Mouse (Mus musculus) hindbrain, embryonic 15.5 days (tissue): ENCODE results near the gene Anxa11. TPM values are rescaled to one million over a fixed set of nuclear protein-coding genes. Genes with fewer than 3 reads are reported as not detected.
"Not testable (repeated sequence)": the region's sequence is repeated elsewhere in the genome, so short reads cannot be mapped to it uniquely, and the experiment has no call there.

Source experiments
- ATAC-seq: fragments of 200-750 bp; cut with Nextera tagmentation; 2 replicates; pipeline ENCODE4 v1.8.0; 2017; ENCODE audit warnings: low read depth, moderate number of reproducible peaks, moderate TSS enrichment; ENCODE audit not compliant: low FRiP score
- H3K27ac ChIP-seq: fragments of 300-500 bp; sonication (generic); replicated peaks from 2 replicates; pipeline ENCODE4 v1.5.1; 2015; ENCODE audit warnings: mild to moderate bottlenecking, inconsistent platforms
- H3K27me3 ChIP-seq: fragments of 300-500 bp; sonication (generic); 2 replicates; pipeline ENCODE4 v1.6.1; 2015; ENCODE audit warnings: control low read depth, inconsistent platforms
- H3K36me3 ChIP-seq: fragments of 300-500 bp; sonication (generic); 2 replicates; pipeline ENCODE4 v1.6.1; 2015; ENCODE audit warnings: control low read depth, inconsistent platforms
- H3K4me1 ChIP-seq: fragments of 300-500 bp; sonication (generic); replicated peaks from 2 replicates; pipeline ENCODE4 v1.6.1; 2015; ENCODE audit warnings: control low read depth, inconsistent platforms
- H3K4me2 ChIP-seq: fragments of 300-500 bp; sonication (generic); 2 replicates; pipeline ENCODE4 v1.6.1; 2015; ENCODE audit warnings: moderate library complexity, mild to moderate bottlenecking, inconsistent platforms
- H3K4me3 ChIP-seq: fragments of 300-500 bp; sonication (generic); 2 replicates; pipeline ENCODE4 v1.5.1; 2015; ENCODE audit warnings: mild to moderate bottlenecking, inconsistent platforms
- H3K9ac ChIP-seq: fragments of 300-500 bp; sonication (generic); 2 replicates; pipeline ENCODE4 v1.6.1; 2015; ENCODE audit warnings: inconsistent platforms
- H3K9me3 ChIP-seq: fragments of 300-500 bp; sonication (generic); 2 replicates; pipeline ENCODE4 v1.6.1; 2016; ENCODE audit warnings: control low read depth, inconsistent platforms
- WGBS: fragments of 180-500 bp; shearing (Covaris S2); methylation state at CpG from one replicate; pipeline ENCODE4 v1.1.7; 2015; 5-methylcytosine and 5-hydroxymethylcytosine counted together
- polyA plus RNA-seq: library from polyadenylated mRNA; unstranded; fragments of >200 nt; fragmentation: Nextera tagmentation; extraction: Ambion mirVana; gene quantifications from 2 replicates; pipeline ENCODE4 v1.2.1, GENCODE M21; 2015

The Anxa11 gene
- 3.1 and 3.6 TPM in 2 replicates for polyA plus RNA-seq

- Histone ChIP-seq H3K27me3 (peaks cover 30% of the 10 kb centered on the region), H3K36me3 (no peaks in the 10 kb centered on the region), H3K4me1 (peaks cover 17% of the 10 kb centered on the region), H3K27ac (no peak within 1 kb of the TSS), H3K4me2 (peak within 1 kb of the TSS; percentile 95), H3K4me3 (peak within 1 kb of the TSS; percentile 49), H3K9me3 (no peaks in the 10 kb centered on the region), H3K9ac (peak within 1 kb of the TSS; percentile 33)
- WGBS: under 1% methylated on average over 54 of the region's 54 CpGs
- 0 out of 2 replicates have a peak, but pooled peaks have one; percentile 38 for ATAC-seq
Measured at GRCm38 (mm10) chr14:25841991-25842687, at the start of gene Anxa11. Anxa11 (plus strand) TSS chr14:25842156.

- H3K4me2 ChIP-seq: no peak overlapping the region
Measured at GRCm38 (mm10) chr14:25794331-25794730, 47.6 kb upstream of the Anxa11 start.

GRCm38 (mm10) chr14:25795067-25795466 is 46.9 kb upstream of the Anxa11 start:
- Histone ChIP-seq H3K27me3 (no peaks in the 10 kb centered on the region), H3K9me3 (no peaks in the 10 kb centered on the region), H3K36me3 (no peaks in the 10 kb centered on the region), H3K4me2 (no peak overlapping the region), H3K4me1 (no peaks in the 10 kb centered on the region), H3K4me3 (no peak overlapping the region), H3K27ac (no peak overlapping the region), H3K9ac (no peak overlapping the region)
- 74% methylated on average over 6 of the region's 6 CpGs for WGBS
- ATAC-seq: no peak

More at GRCm38 (mm10) chr14:25794331-25794730, 47.6 kb upstream of the Anxa11 start:
- no peak overlapping the region for H3K27ac ChIP-seq
- 89% methylated on average over 2 of the region's 2 CpGs for WGBS
- H3K27me3 ChIP-seq: no peaks in the 10 kb centered on the region
- H3K36me3 ChIP-seq: no peaks in the 10 kb centered on the region
- H3K4me3 ChIP-seq: no peak overlapping the region
- no peaks in the 10 kb centered on the region for H3K9me3 ChIP-seq
- no peak overlapping the region for H3K9ac ChIP-seq
- H3K4me1 ChIP-seq: no peaks in the 10 kb centered on the region
- ATAC-seq: no peak

- Histone ChIP-seq H3K4me1 (no peaks in the 10 kb centered on the region), H3K9ac (no peak overlapping the region), H3K27me3 (no peaks in the 10 kb centered on the region), H3K4me2 (0 out of 2 replicates have a peak overlapping the region, but pooled peaks have one; percentile 7), H3K4me3 (no peak overlapping the region), H3K27ac (no peak overlapping the region), H3K9me3 (no peaks in the 10 kb centered on the region), H3K36me3 (no peaks in the 10 kb centered on the region)
- ATAC-seq: no peak
- WGBS: 34% methylated on average over 10 of the region's 10 CpGs
Measured at GRCm38 (mm10) chr14:25795561-25796174, 46.3 kb upstream of the Anxa11 start.

- H3K36me3 ChIP-seq: no peaks in the 10 kb centered on the region
- WGBS: 79% methylated on average over 7 of the region's 7 CpGs
- H3K4me2 ChIP-seq: no peak overlapping the region
- no peak overlapping the region for H3K27ac ChIP-seq
- H3K9ac ChIP-seq: no peak overlapping the region
- no peak for ATAC-seq
- H3K4me3 ChIP-seq: no peak overlapping the region
- no peaks in the 10 kb centered on the region for H3K27me3 ChIP-seq
- H3K4me1 ChIP-seq: no peaks in the 10 kb centered on the region
- H3K9me3 ChIP-seq: no peaks in the 10 kb centered on the region
Measured at GRCm38 (mm10) chr14:25796619-25797018, 45.3 kb upstream of the Anxa11 start.

- no peak overlapping the region for H3K27ac ChIP-seq
- WGBS: 29% methylated on average over 19 of the region's 19 CpGs
- H3K4me2 ChIP-seq: peak overlapping the region; percentile 35
- no peaks in the 10 kb centered on the region for H3K9me3 ChIP-seq
- H3K27me3 ChIP-seq: no peaks in the 10 kb centered on the region
- no peaks in the 10 kb centered on the region for H3K4me1 ChIP-seq
- no peak overlapping the region for H3K4me3 ChIP-seq
- no peak overlapping the region for H3K9ac ChIP-seq
- H3K36me3 ChIP-seq: no peaks in the 10 kb centered on the region
- peak; percentile 42; the same call in 1 of the 2 replicates for ATAC-seq
Measured at GRCm38 (mm10) chr14:25800166-25800960, 41.6 kb upstream of the Anxa11 start.

GRCm38 (mm10) chr14:25802511-25802910 is 39.4 kb upstream of the Anxa11 start:
- H3K36me3 ChIP-seq: no peaks in the 10 kb centered on the region
- no peak for ATAC-seq
- H3K4me2 ChIP-seq: no peak overlapping the region
- H3K27me3 ChIP-seq: no peaks in the 10 kb centered on the region
- H3K4me1 ChIP-seq: no peaks in the 10 kb centered on the region
- H3K9ac ChIP-seq: no peak overlapping the region
- H3K27ac ChIP-seq: no peak overlapping the region
- H3K4me3 ChIP-seq: no peak overlapping the region
- no peaks in the 10 kb centered on the region for H3K9me3 ChIP-seq

GRCm38 (mm10) chr14:25803246-25803809 is 38.6 kb upstream of the Anxa11 start:
- Histone ChIP-seq H3K9me3 (no peaks in the 10 kb centered on the region), H3K4me3 (no peak overlapping the region), H3K27ac (no peak overlapping the region), H3K36me3 (no peaks in the 10 kb centered on the region), H3K4me1 (no peaks in the 10 kb centered on the region), H3K9ac (no peak overlapping the region), H3K27me3 (no peaks in the 10 kb centered on the region), H3K4me2 (no peak overlapping the region)
- no peak for ATAC-seq
- WGBS: 41% methylated on average over 3 of the region's 3 CpGs

GRCm38 (mm10) chr14:25805871-25806270 is 36.1 kb upstream of the Anxa11 start:
- Histone ChIP-seq H3K36me3 (no peaks in the 10 kb centered on the region), H3K9ac (no peak overlapping the region), H3K4me1 (no peaks in the 10 kb centered on the region), H3K4me3 (no peak overlapping the region), H3K9me3 (no peaks in the 10 kb centered on the region), H3K4me2 (no peak overlapping the region), H3K27me3 (no peaks in the 10 kb centered on the region), H3K27ac (no peak overlapping the region)
- 57% methylated on average over 7 of the region's 7 CpGs for WGBS
- peak; percentile 69; the same call in 1 of the 2 replicates for ATAC-seq

GRCm38 (mm10) chr14:25806561-25806960 is 35.4 kb upstream of the Anxa11 start:
- Histone ChIP-seq H3K4me2 (no peak overlapping the region), H3K36me3 (no peaks in the 10 kb centered on the region), H3K4me1 (no peaks in the 10 kb centered on the region), H3K27me3 (no peaks in the 10 kb centered on the region), H3K4me3 (no peak overlapping the region), H3K9me3 (no peaks in the 10 kb centered on the region), H3K27ac (no peak overlapping the region), H3K9ac (no peak overlapping the region)
- ATAC-seq: no peak
- WGBS: 96% methylated on average over 7 of the region's 7 CpGs

- H3K9ac ChIP-seq, H3K4me2 ChIP-seq, H3K4me1 ChIP-seq, ATAC-seq, H3K4me3 ChIP-seq, H3K9me3 ChIP-seq, H3K27me3 ChIP-seq, H3K27ac ChIP-seq, H3K36me3 ChIP-seq: not testable (repeated sequence)
- 64% methylated on average over 1 of the region's 1 CpGs for WGBS
Measured at GRCm38 (mm10) chr14:25811026-25811425, 30.9 kb upstream of the Anxa11 start.

GRCm38 (mm10) chr14:25814140-25814539 is 27.8 kb upstream of the Anxa11 start:
- H3K9ac ChIP-seq: no peak overlapping the region
- H3K36me3 ChIP-seq: no peaks in the 10 kb centered on the region
- H3K27ac ChIP-seq: no peak overlapping the region
- no peak overlapping the region for H3K4me2 ChIP-seq
- no peaks in the 10 kb centered on the region for H3K4me1 ChIP-seq
- H3K9me3 ChIP-seq: no peaks in the 10 kb centered on the region
- H3K4me3 ChIP-seq: no peak overlapping the region
- no peak for ATAC-seq
- H3K27me3 ChIP-seq: no peaks in the 10 kb centered on the region
